Mouse (Mus musculus) forebrain, postnatal 0 days (tissue): ENCODE measurements around the gene Ttc23. TPM values are rescaled to one million over a fixed set of nuclear protein-coding genes. Genes with fewer than 3 reads are reported as not detected.

Source experiments
- ATAC-seq: fragments of 200-750 bp; cut with Nextera tagmentation; 2 replicates; pipeline ENCODE4 v1.8.0; 2017; ENCODE audit warnings: mild to moderate bottlenecking, moderate library complexity
- DNase-seq: peaks from one replicate; pipeline ENCODE4 v3.0.0-alpha.2; 2015
- H3K27ac ChIP-seq: fragments of 300-500 bp; sonication (generic); 2 replicates; pipeline ENCODE4 v1.5.1; 2014; ENCODE audit warnings: low read depth, mild to moderate bottlenecking, antibody characterized with exemption, low read length, moderate library complexity, mixed read lengths
- H3K27me3 ChIP-seq: fragments of 300-500 bp; sonication (generic); 2 replicates; pipeline ENCODE4 v1.6.1; 2014; ENCODE audit warnings: mild to moderate bottlenecking, low read length, mixed read lengths; ENCODE audit not compliant: insufficient read depth
- H3K36me3 ChIP-seq: fragments of 300-500 bp; sonication (generic); 2 replicates; pipeline ENCODE4 v1.6.1; 2014; ENCODE audit warnings: mild to moderate bottlenecking, moderate library complexity; ENCODE audit not compliant: insufficient read depth
- H3K4me1 ChIP-seq: fragments of 300-500 bp; sonication (generic); 2 replicates; pipeline ENCODE4 v1.6.1; 2014; ENCODE audit warnings: antibody characterized with exemption; ENCODE audit not compliant: insufficient read depth
- H3K4me2 ChIP-seq: fragments of 300-500 bp; sonication (generic); 2 replicates; pipeline ENCODE4 v1.6.1; 2014; ENCODE audit warnings: low read depth, mild to moderate bottlenecking, moderate library complexity
- H3K4me3 ChIP-seq: fragments of 300-500 bp; sonication (generic); 2 replicates; pipeline ENCODE4 v1.5.1; 2014; ENCODE audit warnings: low read depth, low read length, mixed read lengths
- H3K9ac ChIP-seq: fragments of 300-500 bp; sonication (generic); 2 replicates; pipeline ENCODE4 v1.6.1; 2014; ENCODE audit warnings: mild to moderate bottlenecking
- H3K9me3 ChIP-seq: fragments of 300-500 bp; sonication (generic); 2 replicates; pipeline ENCODE4 v1.6.1; 2016; ENCODE audit warnings: low read length
- CTCF ChIP-seq: sonication (generic); IDR thresholded peaks from 2 replicates; pipeline ENCODE4 v1.5.1; 2016; ENCODE audit warnings: antibody characterized with exemption, control low read depth, low read depth
- WGBS: fragments of 180-500 bp; shearing (Covaris S2); extraction: QIAGEN DNeasy Blood & Tissue Kit; methylation state at CpG from one replicate; pipeline ENCODE4 v1.1.7; 2014; 5-methylcytosine and 5-hydroxymethylcytosine counted together
- polyA plus RNA-seq: library from polyadenylated mRNA; unstranded; fragments of >200 nt; fragmentation: Nextera tagmentation; extraction: Ambion mirVana; gene quantifications from 2 replicates; pipeline ENCODE4 v1.2.1, GENCODE M21; 2015
- total RNA-seq: library from RNA; depleted of rRNA; stranded (reverse); fragments of >200 nt; gene quantifications from 2 replicates; pipeline ENCODE4 v1.2.3, GENCODE M21; 2014

Ttc23 gene
- total and polyA plus RNA-seq, 2 experiments from 2014 or later: 6.0 to 11.0 TPM

- no peaks in the 10 kb centered on the region for H3K9me3 ChIP-seq
- DNase-seq (no peak), ATAC-seq (no peak)
- no peak overlapping the region for H3K27ac ChIP-seq
- TF ChIP-seq CTCF: no peak
- H3K9ac ChIP-seq: no peak overlapping the region
- no peak overlapping the region for H3K4me3 ChIP-seq
- H3K36me3 ChIP-seq: no peaks in the 10 kb centered on the region
- no peaks in the 10 kb centered on the region for H3K4me1 ChIP-seq
- WGBS: 53% methylated on average over 8 of the region's 8 CpGs
- no peak overlapping the region for H3K4me2 ChIP-seq
- H3K27me3 ChIP-seq: no peaks in the 10 kb centered on the region
These were observed 71.6 kb downstream of the Ttc23 start for GRCm38 (mm10) chr7:67718804-67719203.

- Histone ChIP-seq H3K36me3 (no peaks in the 10 kb centered on the region), H3K4me3 (no peak overlapping the region), H3K9ac (no peak overlapping the region), H3K27me3 (no peaks in the 10 kb centered on the region), H3K9me3 (no peaks in the 10 kb centered on the region), H3K27ac (no peak overlapping the region), H3K4me2 (no peak overlapping the region), H3K4me1 (no peaks in the 10 kb centered on the region)
- DNase-seq: no peak
- TF ChIP-seq CTCF: no peak
- 50% methylated on average over 2 of the region's 2 CpGs for WGBS
- ATAC-seq: no peak
These were observed 75.0 kb downstream of the Ttc23 start for GRCm38 (mm10) chr7:67722163-67722562.

DNA sequence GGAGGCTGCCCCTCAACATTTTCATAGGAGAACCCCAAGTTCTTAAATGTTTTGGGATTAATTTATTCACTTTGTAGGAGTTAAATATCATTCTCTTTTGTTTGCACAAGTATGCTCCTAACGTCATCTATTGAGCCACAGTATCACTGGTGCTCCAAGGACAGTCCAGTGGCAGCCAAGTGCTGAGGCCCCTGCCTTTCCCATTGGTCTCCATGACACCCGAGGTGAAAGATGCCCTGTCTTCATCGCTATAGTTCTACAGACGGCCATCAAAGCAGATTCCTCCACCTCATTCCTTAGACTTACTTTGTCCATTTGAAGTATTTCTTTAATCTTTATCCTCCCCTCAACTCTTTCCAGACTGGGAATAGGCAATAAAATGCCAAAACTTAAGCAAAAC lies 77.3 kb downstream of the Ttc23 start:
- no peaks in the 10 kb centered on the region for H3K9me3 ChIP-seq
- H3K9ac ChIP-seq: no peak overlapping the region
- DNase-seq: no peak
- no peak for ATAC-seq
- no peak overlapping the region for H3K4me3 ChIP-seq
- no peaks in the 10 kb centered on the region for H3K36me3 ChIP-seq
- no peaks in the 10 kb centered on the region for H3K27me3 ChIP-seq
- no peak overlapping the region for H3K4me2 ChIP-seq
- H3K27ac ChIP-seq: no peak overlapping the region
- WGBS: 85% methylated on average over 4 of the region's 4 CpGs
- no peak for TF ChIP-seq CTCF
- H3K4me1 ChIP-seq: no peaks in the 10 kb centered on the region

GRCm38 (mm10) chr7:67725016-67725415 lies 77.8 kb downstream of the Ttc23 start:
- Histone ChIP-seq H3K27ac (no peak overlapping the region), H3K36me3 (no peaks in the 10 kb centered on the region), H3K4me1 (no peaks in the 10 kb centered on the region), H3K9me3 (no peaks in the 10 kb centered on the region), H3K9ac (no peak overlapping the region), H3K4me2 (no peak overlapping the region), H3K4me3 (no peak overlapping the region), H3K27me3 (no peaks in the 10 kb centered on the region)
- no peak for TF ChIP-seq CTCF
- DNase-seq (no peak), ATAC-seq (no peak)
- 79% methylated on average over 9 of the region's 9 CpGs for WGBS

DNA sequence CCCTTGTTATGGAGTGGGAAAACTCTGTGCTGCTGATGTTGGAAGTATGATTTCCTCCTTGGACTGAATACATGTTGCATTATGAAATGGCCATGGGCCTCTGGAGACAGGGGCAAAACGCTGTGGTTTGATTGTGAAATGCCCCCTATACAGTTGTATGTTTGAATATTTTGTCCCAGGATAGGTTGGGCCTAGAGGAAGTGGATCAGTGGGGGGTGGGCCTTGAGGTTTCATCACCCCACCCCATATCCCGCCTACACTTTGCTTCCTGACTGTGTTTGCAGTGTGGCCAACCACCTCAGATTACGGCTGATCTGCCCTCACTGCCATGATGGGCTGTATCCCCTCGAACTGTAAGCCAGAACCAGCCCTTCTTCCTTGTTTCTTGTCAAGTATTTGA lies 81.0 kb downstream of the Ttc23 start:
- Histone ChIP-seq H3K4me2 (no peak overlapping the region), H3K9ac (no peak overlapping the region), H3K4me3 (no peak overlapping the region), H3K36me3 (no peaks in the 10 kb centered on the region), H3K27ac (no peak overlapping the region), H3K4me1 (peaks cover 2% of the 10 kb centered on the region; the same call in 1 of the 2 replicates), H3K9me3 (no peaks in the 10 kb centered on the region), H3K27me3 (no peaks in the 10 kb centered on the region)
- TF ChIP-seq CTCF: no peak
- ATAC-seq (no peak), DNase-seq (no peak)
- 95% methylated on average over 4 of the region's 4 CpGs for WGBS

DNA sequence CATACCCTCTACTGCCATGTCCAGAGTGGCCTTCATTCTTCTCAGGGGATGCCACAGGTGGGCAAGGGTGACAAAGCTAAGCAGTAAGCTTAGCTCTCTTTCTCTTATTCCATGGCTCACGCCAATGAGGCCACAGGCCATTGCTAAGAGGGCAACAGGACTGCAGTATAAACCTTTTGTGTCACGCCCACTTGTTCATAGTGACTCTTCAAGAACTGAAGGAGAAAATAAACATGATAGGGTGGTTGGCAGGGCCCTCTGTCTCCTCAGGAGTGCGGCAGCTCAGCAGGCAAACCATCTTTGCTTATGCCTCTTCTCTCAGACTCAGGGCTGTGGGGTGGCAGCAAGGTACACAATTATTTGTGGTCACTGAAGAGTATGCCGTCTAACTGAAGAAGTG lies 81.6 kb downstream of the Ttc23 start:
- ATAC-seq (no peak), DNase-seq (no peak)
- Histone ChIP-seq H3K9ac (no peak overlapping the region), H3K4me3 (no peak overlapping the region), H3K4me1 (peaks cover 2% of the 10 kb centered on the region; the same call in 1 of the 2 replicates), H3K27ac (no peak overlapping the region), H3K27me3 (no peaks in the 10 kb centered on the region), H3K36me3 (no peaks in the 10 kb centered on the region), H3K9me3 (no peaks in the 10 kb centered on the region), H3K4me2 (no peak overlapping the region)
- TF ChIP-seq CTCF: no peak
- 98% methylated on average over 4 of the region's 4 CpGs for WGBS

GRCm38 (mm10) chr7:67730431-67731110 lies 83.4 kb downstream of the Ttc23 start:
- Histone ChIP-seq H3K36me3 (no peaks in the 10 kb centered on the region; the same call in 1 of the 2 replicates), H3K4me3 (no peak overlapping the region), H3K9ac (no peak overlapping the region), H3K4me2 (no peak overlapping the region), H3K27ac (no peak overlapping the region), H3K4me1 (peaks cover 2% of the 10 kb centered on the region; the same call in 1 of the 2 replicates), H3K9me3 (no peaks in the 10 kb centered on the region), H3K27me3 (no peaks in the 10 kb centered on the region)
- 60% methylated on average over 5 of the region's 5 CpGs for WGBS
- ATAC-seq: no peak
- TF ChIP-seq CTCF: no peak
- no peak for DNase-seq
